In the genomic region with DNA sequence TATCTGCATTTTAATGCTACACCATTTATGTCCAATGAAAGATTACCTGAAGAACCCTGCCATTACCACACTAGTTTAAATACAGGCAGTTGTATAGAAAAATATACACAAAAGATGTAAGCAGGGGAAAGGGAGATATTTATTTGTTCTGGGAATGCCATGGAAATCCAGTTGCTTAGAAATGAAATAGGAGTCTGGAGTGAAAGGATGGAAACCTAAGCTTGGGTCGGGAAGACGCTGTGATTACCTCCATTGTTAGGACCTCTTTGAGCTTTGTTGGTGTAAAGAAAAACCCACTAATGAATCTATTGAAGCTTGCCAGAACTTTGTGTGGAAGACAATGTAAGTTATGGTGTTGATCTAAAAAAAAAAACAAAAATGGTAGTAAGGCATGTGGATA, we compare ENCODE assay signal across 19 mouse cellular contexts.
DNase-seq lines count a peak whose midpoint lies in the region; ATAC-seq lines count a peak whose summit lies in the region.
"Had no signal": no experiment of that assay in that cellular context is flagged by ENCODE, and none has a peak within 500 bp of the region (broad histone marks: within the 10 kb centered on the region; RNA-seq: fewer than 3 reads in every experiment).

No protein-coding gene starts in this region.

- H3K27ac ChIP-seq in embryonic facial prominence, embryonic 15.5 days (replicated peaks) = no peak overlapping the region
- H3K27ac ChIP-seq in forebrain, embryonic 13.5 days = peak overlapping the region; percentile 68
- peak overlapping the region; percentile 79 for H3K27ac ChIP-seq in hindbrain, embryonic 14.5 days
- peak overlapping the region; percentile 76 for H3K27ac ChIP-seq in midbrain, embryonic 16.5 days (ENCODE audit: low read length)
- H3K27ac ChIP-seq: gastrocnemius, adult 2 months; heart, embryonic 15.5 days; left cerebral cortex, adult 2 months; limb, embryonic 12.5 days; liver, embryonic 13.5 days; stomach, postnatal 0 days had no signal

- ATAC-seq in embryonic facial prominence, embryonic 15.5 days (ENCODE audit: insufficient number of reproducible peaks, low FRiP score, low TSS enrichment, low read depth) = 0 out of 2 replicates have a peak, but pooled peaks have one; percentile 7
- ATAC-seq in forebrain, embryonic 13.5 days = no peak; the same call in 1 of the 2 replicates
- ATAC-seq in hindbrain, embryonic 14.5 days (ENCODE audit: low FRiP score) = no peak
- ATAC-seq in midbrain, embryonic 16.5 days = no peak

- DNase-seq in hindbrain, embryonic 14.5 days (ENCODE audit: low spot score) = no peak
- DNase-seq in adipocyte (ENCODE audit: low spot score) = no peak
- no peak for DNase-seq in kidney, adult 9 months
- no peak for DNase-seq in cerebellum, adult 9-11 months
- DNase-seq: adrenal gland, postnatal 36 days; cerebellum, adult 9-10 months; gastrocnemius, adult 2 months; heart, adult 11 months; kidney, adult 18-20 months; kidney, postnatal 14 days; liver, embryonic 13.5 days had no signal

- no peaks in the 10 kb centered on the region for H3K4me1 ChIP-seq in embryonic facial prominence, embryonic 15.5 days
- peaks cover 50% of the 10 kb centered on the region for H3K4me1 ChIP-seq in forebrain, embryonic 13.5 days
- 0 out of 2 replicates have a peak, but pooled peaks cover 8% of the 10 kb centered on the region for H3K4me1 ChIP-seq in hindbrain, embryonic 14.5 days (replicated peaks; ENCODE audit: control insufficient read depth, insufficient read depth, low read length)
- peaks cover 13% of the 10 kb centered on the region for H3K4me1 ChIP-seq in midbrain, embryonic 16.5 days (ENCODE audit: control insufficient read depth, insufficient read depth, low read length)
- H3K4me1 ChIP-seq: heart, embryonic 15.5 days; limb, embryonic 12.5 days; liver, embryonic 13.5 days had no signal

- H3K36me3 ChIP-seq in embryonic facial prominence, embryonic 15.5 days = no peaks in the 10 kb centered on the region
- H3K36me3 ChIP-seq in forebrain, embryonic 13.5 days (ENCODE audit: poor library complexity, severe bottlenecking) = no peaks in the 10 kb centered on the region
- H3K36me3 ChIP-seq in hindbrain, embryonic 14.5 days (replicated peaks; ENCODE audit: control insufficient read depth, insufficient read depth) = no peaks in the 10 kb centered on the region
- no peaks in the 10 kb centered on the region for H3K36me3 ChIP-seq in midbrain, embryonic 16.5 days (ENCODE audit: control insufficient read depth, insufficient read depth, low read length)
- H3K36me3 ChIP-seq: heart, embryonic 15.5 days; limb, embryonic 12.5 days; liver, embryonic 13.5 days had no signal

- H3K4me3 ChIP-seq in embryonic facial prominence, embryonic 15.5 days (replicated peaks) = no peak overlapping the region
- no peak overlapping the region for H3K4me3 ChIP-seq in forebrain, embryonic 13.5 days
- no peak overlapping the region for H3K4me3 ChIP-seq in hindbrain, embryonic 14.5 days (replicated peaks; ENCODE audit: low read length)
- no peak overlapping the region for H3K4me3 ChIP-seq in midbrain, embryonic 16.5 days (ENCODE audit: low read depth, low read length)
- H3K4me3 ChIP-seq: gastrocnemius, adult 2 months; heart, embryonic 15.5 days; left cerebral cortex, adult 2 months; limb, embryonic 12.5 days; liver, embryonic 13.5 days; myocyte had no signal

- no peaks in the 10 kb centered on the region for H3K27me3 ChIP-seq in embryonic facial prominence, embryonic 15.5 days
- H3K27me3 ChIP-seq in forebrain, embryonic 13.5 days = no peaks in the 10 kb centered on the region
- no peaks in the 10 kb centered on the region for H3K27me3 ChIP-seq in hindbrain, embryonic 14.5 days (ENCODE audit: control insufficient read depth, insufficient read depth, low read length)
- H3K27me3 ChIP-seq in midbrain, embryonic 16.5 days (ENCODE audit: control insufficient read depth, insufficient read depth, low read depth, low read length) = no peaks in the 10 kb centered on the region
- H3K27me3 ChIP-seq: heart, embryonic 15.5 days; limb, embryonic 12.5 days; liver, embryonic 13.5 days had no signal

- no peak overlapping the region for H3K9ac ChIP-seq in embryonic facial prominence, embryonic 15.5 days
- no peak overlapping the region for H3K9ac ChIP-seq in forebrain, embryonic 13.5 days
- no peak overlapping the region for H3K9ac ChIP-seq in hindbrain, embryonic 14.5 days
- H3K9ac ChIP-seq in midbrain, embryonic 16.5 days (ENCODE audit: low read depth, low read length) = no peak overlapping the region
- H3K9ac ChIP-seq: heart, embryonic 15.5 days; limb, embryonic 12.5 days; liver, embryonic 13.5 days had no signal

- WGBS in embryonic facial prominence, embryonic 15.5 days = 75% methylated on average over 2 of the region's 2 CpGs
- WGBS in forebrain, embryonic 13.5 days = 6% methylated on average over 2 of the region's 2 CpGs
- WGBS in hindbrain, embryonic 14.5 days = 30% methylated on average over 2 of the region's 2 CpGs
- WGBS in midbrain, embryonic 16.5 days = 32% methylated on average over 2 of the region's 2 CpGs

- H3K9me3 ChIP-seq in embryonic facial prominence, embryonic 15.5 days (replicated peaks) = no peaks in the 10 kb centered on the region
- H3K9me3 ChIP-seq in forebrain, embryonic 13.5 days (replicated peaks) = no peaks in the 10 kb centered on the region
- no peaks in the 10 kb centered on the region for H3K9me3 ChIP-seq in hindbrain, embryonic 14.5 days (ENCODE audit: control insufficient read depth, low read length)
- no peaks in the 10 kb centered on the region for H3K9me3 ChIP-seq in midbrain, embryonic 16.5 days (replicated peaks; ENCODE audit: control insufficient read depth, low read length, poor library complexity, severe bottlenecking)
- H3K9me3 ChIP-seq: heart, embryonic 15.5 days; limb, embryonic 12.5 days; liver, embryonic 13.5 days had no signal

- no peak overlapping the region for H3K4me2 ChIP-seq in embryonic facial prominence, embryonic 15.5 days (replicated peaks)
- no peak overlapping the region for H3K4me2 ChIP-seq in forebrain, embryonic 13.5 days
- no peak overlapping the region for H3K4me2 ChIP-seq in hindbrain, embryonic 14.5 days (replicated peaks)
- H3K4me2 ChIP-seq in midbrain, embryonic 16.5 days (ENCODE audit: low read length) = no peak overlapping the region
- H3K4me2 ChIP-seq: heart, embryonic 15.5 days; limb, embryonic 12.5 days; liver, embryonic 13.5 days had no signal
